8 mouse cellular contexts compared by ENCODE assay signal in the genomic region with DNA sequence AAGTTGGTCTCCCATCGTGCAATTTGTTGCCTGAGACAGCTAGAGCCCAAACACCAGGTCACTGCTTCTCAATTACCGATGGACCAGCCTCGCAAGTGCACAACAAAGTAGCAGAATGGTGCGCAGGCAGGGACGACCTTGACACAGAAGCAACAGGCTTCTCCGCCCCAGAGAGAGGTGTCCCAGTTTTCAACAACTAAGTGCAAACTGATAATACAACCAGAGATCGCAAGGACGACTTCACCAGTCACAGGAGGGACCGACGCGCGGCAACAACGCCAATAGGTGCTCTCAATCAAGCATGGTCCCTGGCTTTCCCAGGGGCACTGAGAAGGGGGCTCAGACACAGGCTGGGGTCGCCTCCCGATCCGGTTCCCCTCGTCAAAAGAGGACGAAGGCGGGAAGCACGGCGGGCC. TPM values are rescaled to one million over a fixed set of nuclear protein-coding genes. Genes with fewer than 3 reads are reported as not detected.
DNase-seq lines count a peak whose midpoint lies in the region; ATAC-seq and TF ChIP-seq lines count a peak whose summit lies in the region.

No protein-coding gene starts in this region.

- TF ChIP-seq EP300 in liver, embryonic 14.5 days (IDR thresholded peaks at IDR 0.05; ENCODE audit: low read depth), result no peak

- H3K27ac ChIP-seq in forebrain, postnatal 0 days (ENCODE audit: low read depth, low read length), result peak overlapping the region; percentile 75; the same call in 1 of the 2 replicates
- H3K27ac ChIP-seq in liver, embryonic 14.5 days, result peak overlapping the region; percentile 78

- no peaks in the 10 kb centered on the region for H3K27me3 ChIP-seq in forebrain, postnatal 0 days (ENCODE audit: insufficient read depth, low read length)
- no peaks in the 10 kb centered on the region for H3K27me3 ChIP-seq in liver, embryonic 14.5 days (ENCODE audit: control insufficient read depth, insufficient read depth, low read length)

- WGBS in lung, adult 2 months, result 2% methylated on average over 21 of the region's 21 CpGs
- under 1% methylated on average over 21 of the region's 21 CpGs for WGBS in forebrain, postnatal 0 days
- WGBS in liver, embryonic 14.5 days (ENCODE audit: insufficient replicate concordance), result 1% methylated on average over 21 of the region's 21 CpGs

- H3K36me3 ChIP-seq in forebrain, postnatal 0 days (ENCODE audit: insufficient read depth), result no peaks in the 10 kb centered on the region
- no peaks in the 10 kb centered on the region for H3K36me3 ChIP-seq in liver, embryonic 14.5 days (replicated peaks; ENCODE audit: control insufficient read depth, insufficient read depth, low read depth)

- no peak for TF ChIP-seq POLR2A in lung, adult 2 months (IDR thresholded peaks at IDR 0.05; ENCODE audit: borderline replicate concordance, extremely low read depth, low read depth, low read length)

- H3K4me3 ChIP-seq in lung, adult 2 months (replicated peaks; ENCODE audit: extremely low read depth, low read depth, low read length), result peak overlapping the region; percentile 51
- peak overlapping the region; percentile 69 for H3K4me3 ChIP-seq in forebrain, postnatal 0 days (ENCODE audit: low read depth, low read length)
- H3K4me3 ChIP-seq in liver, embryonic 14.5 days (ENCODE audit: insufficient read depth in 1 of 2, low read depth in 2 of 2, low read length in 2 of 2), result peak overlapping the region; percentile 82 to 98

- H3K9me3 ChIP-seq in forebrain, postnatal 0 days (ENCODE audit: low read length), result no peaks in the 10 kb centered on the region
- H3K9me3 ChIP-seq in liver, embryonic 14.5 days (ENCODE audit: control insufficient read depth, low read length), result no peaks in the 10 kb centered on the region

- peak overlapping the region; percentile 96 for H3K4me2 ChIP-seq in forebrain, postnatal 0 days (ENCODE audit: low read depth)
- H3K4me2 ChIP-seq in liver, embryonic 14.5 days (ENCODE audit: low read depth), result peak overlapping the region; percentile 97

- H3K4me1 ChIP-seq in lung, adult 2 months (ENCODE audit: control insufficient read depth, insufficient read depth, low read length), result peaks cover 6% of the 10 kb centered on the region; the same call in 1 of the 2 replicates
- peaks cover 5% of the 10 kb centered on the region; the same call in 1 of the 2 replicates for H3K4me1 ChIP-seq in forebrain, postnatal 0 days (ENCODE audit: insufficient read depth)
- peaks cover 62 to 73% of the 10 kb centered on the region in 2 experiments for H3K4me1 ChIP-seq in liver, embryonic 14.5 days (replicated peaks; ENCODE audit: control insufficient read depth in 2 of 2, insufficient read depth in 2 of 2, low read length in 1 of 2)

- ATAC-seq in forebrain, postnatal 0 days, result peak; percentile 28
- peak; percentile 38 for ATAC-seq in liver, embryonic 14.5 days (ENCODE audit: insufficient read depth)

- no peak for DNase-seq in lung, adult 2 months
- no peak for DNase-seq in lung, postnatal 25 days (ENCODE audit: low spot score)
- DNase-seq in adrenal gland, postnatal 10 days, result peak; percentile 35
- DNase-seq in forebrain, postnatal 0 days, result peak; percentile 26
- peak in 2 of 3 experiments; percentile 46 to 52 for DNase-seq in liver, embryonic 14.5 days (ENCODE audit: low read depth in 3 of 3, low spot score in 3 of 3)
- peak; percentile 68 for DNase-seq in testis, postnatal 10 days (ENCODE audit: low spot score)
- DNase-seq in left cerebral cortex, adult 18-20 months (ENCODE audit: low spot score in 2 of 2), result no peak
- DNase-seq in cerebellum, adult 8-10 months, result no peak

- TF ChIP-seq CTCF in lung, adult 2 months (IDR thresholded peaks at IDR 0.05; ENCODE audit: insufficient read depth, low read length), result no peak
- TF ChIP-seq CTCF in forebrain, postnatal 0 days (IDR thresholded peaks at IDR 0.05; ENCODE audit: low read depth), result no peak
- TF ChIP-seq CTCF in liver, embryonic 14.5 days (IDR thresholded peaks at IDR 0.05; ENCODE audit: low read depth), result no peak

- peak overlapping the region; percentile 81 for H3K9ac ChIP-seq in forebrain, postnatal 0 days
- peak overlapping the region; percentile 97 for H3K9ac ChIP-seq in liver, embryonic 14.5 days (replicated peaks)

RNA-seq across cellular contexts. Expression of gene Ninl, which starts 30.7 kb away (rescaled TPM):
- 2.0 and 2.2 TPM in 2 replicates for polyA plus RNA-seq in lung, adult 2 months (2012; rRNA removed)
- 10 to 100 TPM; 13.1 to 20.1 TPM for total RNA-seq in adrenal gland, postnatal 10 days (2021)
- total RNA-seq in forebrain, postnatal 0 days (2014; rRNA removed), result 7.4 and 14.9 TPM in 2 replicates
- polyA plus RNA-seq in forebrain, postnatal 0 days (2015; fragmentation: Nextera tagmentation; extraction: Ambion mirVana), result 2.6 and 4.7 TPM in 2 replicates
- polyA plus RNA-seq in liver, embryonic 14.5 days (2012; rRNA removed), result 7.2 and 17.3 TPM in 2 replicates
- 7.0 and 9.8 TPM in 2 replicates for polyA plus RNA-seq in liver, embryonic 14.5 days (2014; fragmentation: Nextera tagmentation; extraction: Ambion mirVana)
- total RNA-seq in left cerebral cortex, adult 18-20 months (2021), result 1 to 10 TPM; 5.5 to 5.8 TPM

RNA-seq across cellular contexts. Expression of gene Nanp, which starts 30.7 kb away (rescaled TPM):
- 0.83 and 1.8 TPM in 2 replicates for polyA plus RNA-seq in lung, adult 2 months (2012; rRNA removed)
- 10 to 100 TPM; 12.0 to 14.6 TPM for total RNA-seq in adrenal gland, postnatal 10 days (2021)
- 13.1 and 14.0 TPM in 2 replicates for total RNA-seq in forebrain, postnatal 0 days (2014; rRNA removed)
- 29.1 and 31.4 TPM in 2 replicates for polyA plus RNA-seq in forebrain, postnatal 0 days (2015; fragmentation: Nextera tagmentation; extraction: Ambion mirVana)
- polyA plus RNA-seq in liver, embryonic 14.5 days (2012; rRNA removed), result 17.9 and 28.8 TPM in 2 replicates
- 76.9 and 81.4 TPM in 2 replicates for polyA plus RNA-seq in liver, embryonic 14.5 days (2014; fragmentation: Nextera tagmentation; extraction: Ambion mirVana)
- 10 to 100 TPM; 21.7 to 24.8 TPM for total RNA-seq in left cerebral cortex, adult 18-20 months (2021)

Comparison
In these comparisons a context has a peak if more than half of its experiments do, and no peak if none do; other contexts are left out.
1. DNase-seq: peak in adrenal gland, postnatal 10 days (single experiment), forebrain, postnatal 0 days (single experiment), liver, embryonic 14.5 days (2 of 3) and testis, postnatal 10 days (single experiment); none in lung, adult 2 months (single experiment), lung, postnatal 25 days (single experiment), left cerebral cortex, adult 18-20 months (0 of 2) and cerebellum, adult 8-10 months (single experiment).
2. Peak in every context shown above with its lines, with median percentiles within 50 percentile points of each other: H3K4me3 ChIP-seq.